Mouse (Mus musculus) C2C12 (cell line): Measurements from ENCODE around the gene Vstm2l. TPM values are rescaled to one million over a fixed set of nuclear protein-coding genes. Genes with fewer than 3 reads are reported as not detected.
A peak's percentile ranks its signal among the peaks of the same experiment; 100 is the strongest.

Source experiments
- H3K27me3 ChIP-seq: one replicate; pipeline ENCODE4 v1.6.1; 2011; ENCODE audit not compliant: control insufficient read depth, insufficient read depth, insufficient read length
- H3K36me3 ChIP-seq: one replicate; pipeline ENCODE4 v1.6.1; 2011; ENCODE audit not compliant: control insufficient read depth, insufficient read depth
- H3K4me3 ChIP-seq: one replicate; pipeline ENCODE4 v1.5.1; 2011; ENCODE audit warnings: mild to moderate bottlenecking, control low read depth; ENCODE audit not compliant: poor library complexity, insufficient read depth, severe bottlenecking
- H3K79me2 ChIP-seq: one replicate; pipeline ENCODE4 v1.6.1; 2011; ENCODE audit not compliant: control insufficient read depth, insufficient read depth
- H3K79me3 ChIP-seq: one replicate; pipeline ENCODE4 v1.6.1; 2011; ENCODE audit warnings: low read depth, control low read depth
- H3ac ChIP-seq: one replicate; pipeline ENCODE3; 2011; ENCODE audit warnings: low read depth; ENCODE audit not compliant: control insufficient read depth, insufficient read length
- CEBPB ChIP-seq: IDR thresholded peaks from one replicate; pipeline ENCODE4 v1.6.1; 2011; ENCODE audit warnings: low read depth, mild to moderate bottlenecking, control low read depth, moderate library complexity
- CTCF ChIP-seq: IDR thresholded peaks from one replicate; pipeline ENCODE4 v1.5.1; 2011; ENCODE audit not compliant: control insufficient read depth, insufficient read depth, insufficient read length
- FOSL1 ChIP-seq: IDR thresholded peaks from one replicate; pipeline ENCODE4 v1.8.0; 2011; ENCODE audit warnings: mild to moderate bottlenecking, low read length; ENCODE audit not compliant: poor library complexity, insufficient read depth, severe bottlenecking
- MAX ChIP-seq: IDR thresholded peaks from one replicate; pipeline ENCODE4 v1.6.1; 2011; ENCODE audit warnings: mild to moderate bottlenecking, control low read depth
- MYOD1 ChIP-seq: IDR thresholded peaks from one replicate; pipeline ENCODE4 v1.6.1; 2011; ENCODE audit warnings: low read depth; ENCODE audit not compliant: control insufficient read depth, insufficient read length
- MYOG ChIP-seq: IDR thresholded peaks from one replicate; pipeline ENCODE4 v1.6.1; 2011; ENCODE audit not compliant: control insufficient read depth, insufficient read length; ENCODE audit errors: extremely low read depth
- USF1 ChIP-seq: IDR thresholded peaks from one replicate; pipeline ENCODE4 v1.6.1; 2011; ENCODE audit warnings: low read depth, mild to moderate bottlenecking, control low read depth, moderate library complexity
- polyA plus RNA-seq: library from polyadenylated mRNA; unstranded; fragments of >200 nt; fragmentation: generic; extraction: Trizol; gene quantifications from one replicate; pipeline ENCODE4 v1.2.1, GENCODE M21; 2012; ENCODE audit warnings: missing spikeins

The Vstm2l gene
- polyA plus RNA-seq, 1 experiment: not detected

DNA sequence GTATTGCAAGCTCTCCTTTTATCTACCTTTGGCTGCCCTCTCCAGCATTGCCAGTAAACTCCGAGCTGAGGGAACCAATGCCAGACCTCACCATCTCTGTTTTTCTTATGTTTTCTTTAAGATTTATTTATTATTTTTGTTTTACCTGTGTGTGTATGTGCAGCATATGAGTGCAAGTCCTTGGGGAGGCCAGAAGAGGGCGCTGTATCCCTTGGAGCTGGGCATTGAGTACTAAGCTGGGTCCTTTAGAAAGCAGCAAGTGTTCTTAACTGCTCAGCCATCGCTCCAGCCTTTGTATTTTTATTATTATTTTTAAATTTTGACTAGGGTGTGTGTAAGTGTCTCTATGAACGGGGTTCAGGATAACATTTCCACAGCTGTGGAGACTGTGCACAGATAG lies 22.2 kb downstream of the Vstm2l start:
- no peak overlapping the region for H3ac ChIP-seq
- no peak for TF ChIP-seq CTCF
- no peak for TF ChIP-seq USF1
- no peak overlapping the region for H3K4me3 ChIP-seq
- H3K36me3 ChIP-seq: no peaks in the 10 kb centered on the region
- H3K79me2 ChIP-seq: no peaks in the 10 kb centered on the region
- no peaks in the 10 kb centered on the region for H3K79me3 ChIP-seq
- peaks cover 56% of the 10 kb centered on the region for H3K27me3 ChIP-seq

DNA sequence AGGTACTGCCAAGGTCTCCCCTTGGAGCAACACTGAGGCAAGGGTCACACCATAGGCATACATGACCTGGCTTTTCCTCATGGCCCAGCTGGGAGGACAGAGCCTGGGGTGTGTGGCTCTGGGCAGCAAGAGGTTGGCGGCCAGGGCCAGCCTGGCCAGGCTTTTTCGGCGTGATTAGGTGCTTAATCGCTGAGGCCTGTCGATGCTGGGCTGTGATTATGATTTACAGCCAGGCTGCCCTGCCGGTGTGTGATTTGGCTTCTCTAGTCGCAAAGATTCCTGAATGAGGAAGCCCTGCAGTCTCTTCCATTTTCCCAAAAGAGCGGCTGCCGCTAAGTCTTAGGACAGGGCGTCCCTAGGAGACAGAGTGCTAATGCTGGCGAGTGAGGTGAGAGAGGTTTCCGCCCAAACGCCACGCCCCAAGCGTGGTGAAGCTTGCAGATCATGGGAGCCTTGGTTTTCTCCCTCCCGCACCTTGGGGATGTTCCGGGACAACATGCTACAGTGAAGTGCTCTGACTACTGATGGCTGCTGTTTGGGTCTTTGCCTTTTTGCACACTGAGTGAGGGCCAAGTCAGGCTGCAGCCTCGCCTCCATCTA lies 26.2 kb downstream of the Vstm2l start:
- Histone ChIP-seq H3K79me2 (no peaks in the 10 kb centered on the region), H3K36me3 (no peaks in the 10 kb centered on the region), H3K27me3 (peaks cover 75% of the 10 kb centered on the region), H3ac (no peak overlapping the region), H3K79me3 (no peaks in the 10 kb centered on the region), H3K4me3 (no peak overlapping the region)
- TF ChIP-seq FOSL1 (no peak), USF1 (no peak), CTCF (no peak), MYOG (no peak), MYOD1 (no peak), CEBPB (no peak), MAX (no peak)

DNA sequence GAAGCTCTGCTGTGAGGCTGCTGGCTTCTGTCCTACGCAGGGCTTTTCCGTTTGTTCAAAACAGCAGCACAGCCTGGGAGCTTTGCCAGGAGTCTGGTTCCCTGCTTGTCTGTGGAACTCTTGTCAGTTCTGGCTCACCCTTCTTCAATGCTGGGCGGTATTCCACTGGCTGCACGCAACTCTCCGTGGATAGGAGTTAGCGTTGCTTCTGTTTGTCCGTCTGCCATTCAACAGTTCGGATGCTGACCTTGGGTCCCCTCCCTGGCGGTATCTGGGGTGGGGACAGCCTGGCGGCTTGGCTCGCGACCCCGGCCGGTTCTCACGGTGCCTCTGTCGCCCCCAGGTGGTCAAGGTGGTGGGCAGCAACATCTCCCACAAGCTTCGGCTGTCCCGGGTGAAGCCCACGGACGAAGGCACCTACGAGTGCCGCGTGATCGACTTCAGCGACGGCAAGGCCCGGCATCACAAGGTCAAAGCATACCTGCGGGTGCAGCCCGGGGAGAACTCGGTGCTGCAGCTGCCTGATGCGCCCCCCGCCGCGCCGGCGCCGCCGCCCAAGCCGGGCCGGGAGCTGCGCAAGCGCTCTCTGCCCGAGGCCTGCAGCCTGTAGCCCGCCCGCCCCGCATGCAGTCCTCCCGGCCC lies 29.2 kb downstream of the Vstm2l start:
- Histone ChIP-seq H3K79me2 (no peaks in the 10 kb centered on the region), H3K36me3 (no peaks in the 10 kb centered on the region), H3K4me3 (no peak overlapping the region), H3K27me3 (peaks cover 78% of the 10 kb centered on the region), H3ac (no peak overlapping the region), H3K79me3 (no peaks in the 10 kb centered on the region)
- TF ChIP-seq MYOD1: no peak
- no peak for TF ChIP-seq MYOG
- TF ChIP-seq USF1: no peak
- TF ChIP-seq MAX: no peak
- peak; percentile 9 for TF ChIP-seq CTCF

DNA sequence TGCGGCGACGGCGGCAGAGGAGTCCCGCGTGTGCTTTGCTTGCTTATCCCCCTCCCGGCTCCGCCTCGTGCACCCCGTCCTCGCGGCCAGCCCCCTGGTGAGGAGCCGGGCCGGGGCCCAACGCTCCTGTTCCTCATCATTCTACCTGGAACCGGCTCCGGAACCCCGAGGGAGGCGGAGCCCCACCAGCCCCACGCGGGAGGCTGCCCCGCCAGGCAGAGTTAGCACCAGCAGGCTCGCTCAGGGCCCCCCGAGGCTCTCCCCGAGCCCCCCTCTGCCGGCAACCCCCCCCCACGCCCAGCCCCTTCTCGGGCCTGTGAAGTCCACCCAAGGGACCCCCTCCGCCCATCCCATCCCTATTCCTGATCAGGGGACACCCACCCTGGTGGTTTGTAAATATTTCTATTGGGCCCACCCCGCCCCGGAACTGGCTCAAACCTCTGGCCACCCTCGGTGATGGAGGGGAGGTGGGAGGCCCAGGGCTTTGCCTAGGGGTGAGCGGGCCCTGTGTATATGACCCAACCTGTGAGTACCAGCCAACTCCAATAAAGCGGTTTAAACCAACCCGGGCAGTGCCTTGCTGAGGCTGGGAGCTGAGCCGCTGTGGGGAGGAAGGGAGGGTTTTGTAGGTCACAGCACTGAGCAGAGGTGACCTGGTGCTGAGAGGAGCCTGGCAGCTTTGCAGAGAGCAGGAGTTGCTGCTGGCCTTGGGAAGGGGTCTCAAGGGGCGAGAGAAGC lies 29.9 kb downstream of the Vstm2l start:
- Histone ChIP-seq H3ac (no peak overlapping the region), H3K79me2 (no peaks in the 10 kb centered on the region), H3K79me3 (no peaks in the 10 kb centered on the region), H3K27me3 (peaks cover 71% of the 10 kb centered on the region), H3K36me3 (no peaks in the 10 kb centered on the region), H3K4me3 (no peak overlapping the region)
- no peak for TF ChIP-seq MYOG
- no peak for TF ChIP-seq FOSL1
- TF ChIP-seq CEBPB: no peak
- TF ChIP-seq CTCF: no peak
- TF ChIP-seq MYOD1: no peak
- no peak for TF ChIP-seq USF1
- TF ChIP-seq MAX: no peak

- TF ChIP-seq USF1 (no peak), FOSL1 (no peak), MYOD1 (no peak), CTCF (no peak), MAX (no peak), CEBPB (no peak), MYOG (no peak)
- Histone ChIP-seq H3K79me3 (no peaks in the 10 kb centered on the region), H3K27me3 (peaks cover 36% of the 10 kb centered on the region), H3K79me2 (no peaks in the 10 kb centered on the region), H3K4me3 (no peak overlapping the region), H3K36me3 (no peaks in the 10 kb centered on the region), H3ac (no peak overlapping the region)
These were observed 39.5 kb downstream of the Vstm2l start for GRCm38 (mm10) chr2:157953978-157954377.

DNA sequence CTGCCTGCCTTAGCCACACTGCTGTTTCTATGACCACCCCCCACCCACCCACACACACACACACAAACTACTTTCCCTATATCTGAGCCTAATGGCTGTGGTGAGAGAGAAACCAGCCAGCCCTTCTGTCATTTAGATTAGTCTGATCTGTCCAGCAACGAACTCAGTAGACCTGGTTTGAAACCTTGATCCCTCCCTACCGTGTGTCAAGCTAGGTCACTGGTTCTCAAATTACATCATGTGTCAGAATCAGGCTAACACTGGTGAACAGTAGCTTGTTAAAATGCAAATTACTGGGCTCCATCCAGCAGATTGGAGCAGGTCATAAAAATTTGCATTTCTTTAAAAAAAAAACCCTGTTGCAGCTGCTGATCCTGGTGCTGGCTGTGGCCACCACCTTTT lies 43.3 kb downstream of the Vstm2l start:
- H3K79me3 ChIP-seq: no peaks in the 10 kb centered on the region

More for the DNA sequence above, 43.3 kb downstream of the Vstm2l start:
- H3K27me3 ChIP-seq: peaks cover 39% of the 10 kb centered on the region
- no peak overlapping the region for H3K4me3 ChIP-seq
- no peak overlapping the region for H3ac ChIP-seq
- no peaks in the 10 kb centered on the region for H3K79me2 ChIP-seq
- H3K36me3 ChIP-seq: no peaks in the 10 kb centered on the region
- TF ChIP-seq CEBPB (no peak), MYOG (no peak), CTCF (no peak), MAX (no peak), USF1 (no peak), FOSL1 (no peak)
